Mouse (Mus musculus) lung, postnatal 0 days (tissue): Measurements from ENCODE around the gene Mfap3. TPM values are rescaled to one million over a fixed set of nuclear protein-coding genes. Genes with fewer than 3 reads are reported as not detected.

Experiments
- ATAC-seq: fragments of 200-750 bp; cut with Nextera tagmentation; 2 replicates; pipeline ENCODE4 v1.8.0; 2017; ENCODE audit warnings: moderate library complexity
- DNase-seq: peaks from one replicate; pipeline ENCODE4 v3.0.0-alpha.2; 2016; ENCODE audit warnings: low spot score
- H3K27ac ChIP-seq: fragments of 300-500 bp; sonication (generic); 2 replicates; pipeline ENCODE4 v1.5.1; 2014; ENCODE audit warnings: antibody characterized with exemption, mild to moderate bottlenecking, low read length, mixed read lengths
- H3K27me3 ChIP-seq: fragments of 300-500 bp; sonication (generic); replicated peaks from 2 replicates; pipeline ENCODE4 v1.6.1; 2014; ENCODE audit warnings: low read length, mixed read lengths; ENCODE audit not compliant: insufficient read depth
- H3K36me3 ChIP-seq: fragments of 300-500 bp; sonication (generic); 2 replicates; pipeline ENCODE4 v1.6.1; 2014; ENCODE audit warnings: low read length, mixed read lengths; ENCODE audit not compliant: insufficient read depth
- H3K4me1 ChIP-seq: fragments of 300-500 bp; sonication (generic); 2 replicates; pipeline ENCODE4 v1.6.1; 2014; ENCODE audit warnings: antibody characterized with exemption, low read depth, low read length, mixed read lengths; ENCODE audit not compliant: insufficient read depth
- H3K4me2 ChIP-seq: fragments of 300-500 bp; sonication (generic); replicated peaks from 2 replicates; pipeline ENCODE4 v1.6.1; 2014; ENCODE audit warnings: low read depth, mild to moderate bottlenecking, low read length, moderate library complexity, mixed read lengths
- H3K4me3 ChIP-seq: fragments of 300-500 bp; sonication (generic); 2 replicates; pipeline ENCODE4 v1.5.1; 2014; ENCODE audit warnings: low read depth, low read length
- H3K9ac ChIP-seq: fragments of 300-500 bp; sonication (generic); replicated peaks from 2 replicates; pipeline ENCODE4 v1.6.1; 2014; ENCODE audit warnings: low read depth, mild to moderate bottlenecking
- H3K9me3 ChIP-seq: fragments of 300-500 bp; sonication (generic); 2 replicates; pipeline ENCODE4 v1.6.1; 2016; ENCODE audit warnings: low read length, mixed read lengths
- CTCF ChIP-seq: IDR thresholded peaks from 2 replicates; pipeline ENCODE4 v1.5.1; 2016; ENCODE audit warnings: antibody characterized with exemption, mild to moderate bottlenecking
- EP300 ChIP-seq: IDR thresholded peaks from 2 replicates; pipeline ENCODE4 v1.6.1; 2016; ENCODE audit warnings: antibody characterized with exemption, mild to moderate bottlenecking, control low read depth
- WGBS: fragments of 180-500 bp; shearing (Covaris S2); extraction: QIAGEN DNeasy Blood & Tissue Kit; methylation state at CpG from one replicate; pipeline ENCODE4 v1.1.7; 2014; 5-methylcytosine and 5-hydroxymethylcytosine counted together
- polyA plus RNA-seq: library from polyadenylated mRNA; unstranded; fragments of >200 nt; fragmentation: Nextera tagmentation; extraction: Ambion mirVana; gene quantifications from 2 replicates; pipeline ENCODE4 v1.2.1, GENCODE M21; 2015

The Mfap3 gene
- polyA plus RNA-seq, 1 experiment from 2014 or later = 36.4 TPM

DNA sequence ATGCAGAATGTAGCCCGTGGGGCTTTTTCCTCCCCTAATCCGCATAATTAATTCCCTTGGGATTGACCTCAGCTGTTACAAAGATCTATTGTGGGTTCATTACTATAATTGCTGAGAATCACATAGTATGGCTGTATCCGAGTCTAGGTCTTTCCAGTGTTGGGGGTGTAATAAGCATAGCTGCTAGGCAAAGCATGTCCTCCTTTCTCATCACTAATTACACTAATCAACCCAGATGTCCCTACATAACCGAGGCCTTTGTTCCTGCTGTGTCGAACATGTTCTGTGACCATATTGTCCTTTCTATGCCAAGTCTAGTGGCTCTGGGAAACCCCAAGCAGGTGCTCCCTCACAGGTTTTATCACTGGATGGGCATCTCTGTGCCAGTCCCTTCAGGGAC is 40.4 kb upstream of the Mfap3 start:
- no peak overlapping the region for H3K27ac ChIP-seq
- no peaks in the 10 kb centered on the region for H3K27me3 ChIP-seq
- ATAC-seq (no peak), DNase-seq (no peak)
- TF ChIP-seq EP300 (no peak), CTCF (no peak)
- 91% methylated on average over 5 of the region's 5 CpGs for WGBS
- no peak overlapping the region for H3K9ac ChIP-seq
- H3K36me3 ChIP-seq = peaks cover 14% of the 10 kb centered on the region; the same call in 1 of the 2 replicates
- H3K9me3 ChIP-seq = no peaks in the 10 kb centered on the region
- H3K4me1 ChIP-seq = no peaks in the 10 kb centered on the region
- no peak overlapping the region for H3K4me2 ChIP-seq
- H3K4me3 ChIP-seq = no peak overlapping the region

DNA sequence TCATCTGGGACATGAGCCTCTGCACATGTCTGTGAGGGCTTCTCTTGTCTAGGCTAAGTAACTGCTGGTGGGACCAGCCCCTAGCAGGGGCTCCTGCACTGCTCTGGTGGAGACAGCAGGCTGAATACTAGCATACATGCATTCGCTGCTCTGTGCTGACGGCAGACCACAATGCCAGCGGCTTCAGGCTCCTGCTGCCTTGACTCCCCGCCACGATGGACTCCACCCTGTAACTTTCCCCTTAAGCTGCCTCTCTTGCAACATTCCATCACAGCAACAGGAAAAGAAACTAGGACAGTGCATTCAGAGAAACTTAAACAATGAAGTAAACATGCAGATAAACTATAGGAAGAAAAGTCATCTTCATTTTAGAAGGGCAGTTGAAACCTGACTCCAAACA is 30.0 kb upstream of the Mfap3 start:
- DNase-seq (no peak), ATAC-seq (no peak)
- peaks cover 57% of the 10 kb centered on the region; the same call in 1 of the 2 replicates for H3K36me3 ChIP-seq
- H3K4me1 ChIP-seq = no peaks in the 10 kb centered on the region
- H3K9me3 ChIP-seq = no peaks in the 10 kb centered on the region
- H3K27ac ChIP-seq = no peak overlapping the region
- H3K4me2 ChIP-seq = no peak overlapping the region
- H3K4me3 ChIP-seq = no peak overlapping the region
- WGBS = 70% methylated on average over 5 of the region's 5 CpGs
- TF ChIP-seq CTCF (no peak), EP300 (no peak)
- H3K9ac ChIP-seq = no peak overlapping the region
- H3K27me3 ChIP-seq = no peaks in the 10 kb centered on the region

DNA sequence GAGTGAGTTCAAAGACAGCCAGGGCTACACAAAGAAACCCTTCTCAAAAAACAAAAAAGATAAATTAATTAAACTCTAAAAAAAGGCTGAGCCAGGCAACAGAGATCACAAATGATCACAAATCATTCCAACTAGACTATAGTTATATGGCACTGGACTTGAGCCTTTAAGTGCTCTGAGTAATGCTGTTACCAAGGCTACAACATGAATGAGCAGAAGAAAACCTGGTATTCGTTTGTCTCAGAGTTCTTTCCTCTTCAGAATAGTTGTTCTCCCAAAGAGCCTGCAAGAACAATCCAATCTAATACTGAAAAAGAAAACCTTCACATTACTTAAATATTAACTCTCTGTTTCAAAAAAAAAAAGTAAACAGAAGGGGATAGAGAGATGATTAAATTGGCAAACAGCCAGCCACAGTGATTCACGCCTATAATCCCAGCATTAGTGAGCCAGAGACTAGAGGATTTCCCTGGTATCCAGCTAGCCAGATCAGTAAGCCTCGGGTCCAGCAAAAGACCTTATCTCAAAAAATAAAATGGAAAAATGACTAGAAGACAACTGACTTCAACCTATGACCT is 21.9 kb upstream of the Mfap3 start:
- no peak overlapping the region for H3K4me3 ChIP-seq
- no peaks in the 10 kb centered on the region for H3K27me3 ChIP-seq
- no peaks in the 10 kb centered on the region for H3K4me1 ChIP-seq
- H3K9me3 ChIP-seq = no peaks in the 10 kb centered on the region
- H3K4me2 ChIP-seq = no peak overlapping the region
- DNase-seq (no peak), ATAC-seq (no peak)
- TF ChIP-seq CTCF (no peak), EP300 (no peak)
- no peak overlapping the region for H3K27ac ChIP-seq
- 49% methylated on average over 3 of the region's 3 CpGs for WGBS
- no peak overlapping the region for H3K9ac ChIP-seq
- H3K36me3 ChIP-seq = peaks cover 35% of the 10 kb centered on the region

DNA sequence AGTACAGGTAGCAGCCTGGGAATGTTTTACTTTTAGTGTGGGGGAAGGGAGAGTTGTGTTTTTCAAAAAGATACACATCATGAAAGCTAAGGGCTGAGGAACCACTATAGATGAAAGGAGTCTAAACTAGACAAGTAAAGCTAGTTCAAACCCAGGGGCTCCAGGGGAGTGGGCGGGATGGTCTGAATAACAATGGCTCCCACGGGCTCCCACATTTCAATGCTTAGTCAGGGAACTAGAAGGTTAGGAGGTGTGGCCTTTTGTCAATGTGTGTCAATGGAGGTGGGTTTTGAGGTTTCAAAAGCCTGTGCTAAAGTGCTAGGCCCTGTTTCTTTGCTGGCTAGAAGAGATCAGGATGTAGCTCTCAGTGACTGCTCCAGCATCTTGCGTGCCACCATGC is 20.8 kb upstream of the Mfap3 start:
- no peak for ATAC-seq
- H3K27ac ChIP-seq = no peak overlapping the region
- H3K4me3 ChIP-seq = no peak overlapping the region
- H3K36me3 ChIP-seq = peaks cover 28% of the 10 kb centered on the region
- H3K4me2 ChIP-seq = no peak overlapping the region
- H3K9ac ChIP-seq = no peak overlapping the region
- H3K27me3 ChIP-seq = no peaks in the 10 kb centered on the region
- no peak for DNase-seq
- no peaks in the 10 kb centered on the region for H3K4me1 ChIP-seq
- no peak for TF ChIP-seq EP300
- TF ChIP-seq CTCF = no peak
- no peaks in the 10 kb centered on the region for H3K9me3 ChIP-seq
- 78% methylated on average over 3 of the region's 3 CpGs for WGBS

DNA sequence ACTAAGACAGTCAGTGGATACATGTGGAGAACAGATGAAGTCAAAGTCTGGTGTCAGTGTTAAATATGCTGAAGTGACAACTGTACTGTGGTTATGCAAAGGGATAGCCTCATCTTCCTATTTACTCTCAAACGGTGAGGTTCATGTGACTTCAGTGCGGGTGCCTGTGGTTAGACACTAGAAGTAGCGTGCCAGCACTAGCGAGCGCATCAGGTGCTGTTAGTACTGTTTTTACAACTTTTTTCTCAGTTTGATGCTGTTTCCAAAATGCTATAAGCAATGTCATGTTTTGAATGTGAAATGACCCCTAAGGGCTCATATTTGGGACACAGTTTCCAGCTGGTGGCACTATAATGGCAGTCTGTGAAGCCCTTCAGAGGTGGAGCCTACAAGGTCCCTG is 20.2 kb upstream of the Mfap3 start:
- no peaks in the 10 kb centered on the region for H3K9me3 ChIP-seq
- ATAC-seq (no peak), DNase-seq (no peak)
- 96% methylated on average over 5 of the region's 5 CpGs for whole genome bisulfite sequencing
- H3K27ac ChIP-seq = no peak overlapping the region
- no peak overlapping the region for H3K4me2 ChIP-seq
- H3K4me1 ChIP-seq = no peaks in the 10 kb centered on the region
- H3K4me3 ChIP-seq = no peak overlapping the region
- H3K9ac ChIP-seq = no peak overlapping the region
- peaks cover 28% of the 10 kb centered on the region for H3K36me3 ChIP-seq
- no peaks in the 10 kb centered on the region for H3K27me3 ChIP-seq
- TF ChIP-seq EP300 = no peak
- TF ChIP-seq CTCF = no peak

DNA sequence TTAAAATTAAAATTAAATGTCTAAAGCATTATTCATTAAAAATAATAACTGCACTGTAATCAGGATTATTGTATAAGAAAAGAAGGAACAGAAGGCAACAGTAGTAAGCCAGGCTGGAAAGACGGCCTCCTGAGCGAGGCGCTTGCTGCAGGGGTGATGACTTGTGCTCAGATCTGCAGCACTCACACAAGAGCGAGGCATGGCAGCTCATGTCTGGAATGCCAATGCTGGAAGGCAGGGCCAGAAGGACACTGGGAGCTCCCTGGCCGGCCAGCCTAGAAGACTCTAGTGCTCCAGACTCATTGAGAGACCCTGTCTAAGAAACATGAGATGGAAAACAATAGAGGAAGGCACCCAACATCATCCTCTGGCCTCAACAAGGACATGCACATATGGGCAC is 15.3 kb upstream of the Mfap3 start:
- Histone ChIP-seq H3K36me3 (peaks cover 28% of the 10 kb centered on the region), H3K9ac (no peak overlapping the region), H3K4me1 (no peaks in the 10 kb centered on the region), H3K27ac (no peak overlapping the region), H3K9me3 (no peaks in the 10 kb centered on the region), H3K4me2 (no peak overlapping the region), H3K27me3 (no peaks in the 10 kb centered on the region), H3K4me3 (no peak overlapping the region)
- 72% methylated on average over 5 of the region's 5 CpGs for WGBS
- ATAC-seq (no peak), DNase-seq (no peak)
- TF ChIP-seq CTCF (no peak), EP300 (no peak)

DNA sequence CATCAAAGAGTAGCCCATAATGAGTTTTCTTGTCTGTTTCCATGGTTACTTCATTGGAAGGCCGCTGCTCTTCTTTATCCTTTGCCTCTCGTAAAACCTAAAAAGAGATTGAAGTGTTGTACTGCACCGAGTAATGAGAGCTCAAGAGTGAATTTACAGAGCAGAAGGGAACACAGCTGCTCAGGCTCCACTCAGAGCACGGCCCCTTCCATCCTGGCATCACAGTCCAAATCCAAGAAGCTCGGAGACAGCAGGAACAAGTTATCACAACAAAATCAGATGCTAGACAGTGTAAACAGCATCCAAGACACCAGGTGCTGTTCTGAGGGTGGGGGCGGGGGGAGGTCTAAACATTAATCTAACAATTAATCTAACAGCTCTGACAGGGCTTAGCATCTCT is 11.6 kb upstream of the Mfap3 start:
- no peaks in the 10 kb centered on the region for H3K9me3 ChIP-seq
- ATAC-seq (no peak), DNase-seq (no peak)
- no peak overlapping the region for H3K4me3 ChIP-seq
- WGBS = 69% methylated on average over 6 of the region's 6 CpGs
- H3K9ac ChIP-seq = no peak overlapping the region
- H3K4me1 ChIP-seq = no peaks in the 10 kb centered on the region
- H3K27ac ChIP-seq = no peak overlapping the region
- H3K4me2 ChIP-seq = no peak overlapping the region
- TF ChIP-seq CTCF = no peak
- TF ChIP-seq EP300 = no peak
- peaks cover 35% of the 10 kb centered on the region for H3K36me3 ChIP-seq
- H3K27me3 ChIP-seq = no peaks in the 10 kb centered on the region
